Mouse (Mus musculus): ENCODE data around the gene Srpr.

The Srpr gene

DNA sequence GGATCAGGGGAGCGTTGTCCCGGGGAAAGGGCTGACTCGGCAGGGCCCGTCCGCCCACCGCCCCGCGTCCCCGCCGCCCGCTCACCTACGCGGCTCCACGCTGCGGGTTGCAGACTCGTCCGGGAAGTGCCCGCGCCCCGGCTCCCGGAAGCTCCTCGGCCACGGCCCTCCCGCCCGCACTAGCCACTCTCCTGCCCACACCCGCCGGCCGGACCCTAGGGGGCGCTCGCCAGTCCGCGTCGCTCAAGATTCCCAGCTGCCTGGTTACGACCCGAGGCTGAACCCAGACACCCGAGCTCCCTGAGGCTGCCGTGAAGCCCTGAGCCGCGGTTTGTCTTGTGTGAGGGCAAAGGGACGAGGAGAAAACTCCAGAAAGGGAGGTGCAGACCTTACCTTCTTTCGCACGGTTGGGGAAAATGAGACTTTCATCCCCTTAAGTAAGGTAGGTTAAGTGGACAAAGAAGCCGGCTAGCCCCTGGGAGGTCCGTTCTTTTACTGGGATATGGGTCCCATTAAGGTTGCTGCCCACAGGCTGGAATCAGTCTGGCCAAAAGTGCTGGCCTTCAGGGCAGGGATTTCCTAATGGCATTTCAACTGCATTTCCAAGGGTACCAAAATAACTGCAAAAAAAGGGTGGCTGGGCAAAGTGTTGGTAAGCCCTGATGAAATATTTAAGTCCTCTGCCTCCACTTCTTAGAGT lies at the start of gene Srpr, which contains the start of gene Tirap:
Gene Srpr, plus strand, starts transcription at position 404 of the 700 bp plus-strand sequence.
Gene Tirap, minus strand, starts transcription at position 520 of the 700 bp plus-strand sequence.
- peak; percentile 80 to 84 for DNase-seq

DNA sequence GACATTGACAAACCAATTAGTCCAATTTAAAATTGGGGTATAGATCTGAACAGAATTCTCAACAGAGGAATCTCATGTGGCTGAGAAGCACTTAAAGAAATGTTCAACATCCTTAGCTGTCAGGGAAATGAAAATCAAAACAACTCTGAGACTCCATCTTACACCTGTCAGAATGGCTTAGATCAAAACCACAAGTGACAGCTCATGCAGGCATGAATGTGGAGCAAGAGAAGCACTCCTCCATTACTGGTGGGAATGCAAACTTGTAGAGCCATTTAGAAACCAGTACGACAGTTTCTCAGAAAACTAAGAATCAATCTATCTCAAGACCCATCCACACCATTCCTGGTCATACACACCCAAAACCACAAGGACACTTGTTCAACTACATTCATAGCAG lies 47.1 kb upstream of the Srpr start:
- no peak for DNase-seq

DNA sequence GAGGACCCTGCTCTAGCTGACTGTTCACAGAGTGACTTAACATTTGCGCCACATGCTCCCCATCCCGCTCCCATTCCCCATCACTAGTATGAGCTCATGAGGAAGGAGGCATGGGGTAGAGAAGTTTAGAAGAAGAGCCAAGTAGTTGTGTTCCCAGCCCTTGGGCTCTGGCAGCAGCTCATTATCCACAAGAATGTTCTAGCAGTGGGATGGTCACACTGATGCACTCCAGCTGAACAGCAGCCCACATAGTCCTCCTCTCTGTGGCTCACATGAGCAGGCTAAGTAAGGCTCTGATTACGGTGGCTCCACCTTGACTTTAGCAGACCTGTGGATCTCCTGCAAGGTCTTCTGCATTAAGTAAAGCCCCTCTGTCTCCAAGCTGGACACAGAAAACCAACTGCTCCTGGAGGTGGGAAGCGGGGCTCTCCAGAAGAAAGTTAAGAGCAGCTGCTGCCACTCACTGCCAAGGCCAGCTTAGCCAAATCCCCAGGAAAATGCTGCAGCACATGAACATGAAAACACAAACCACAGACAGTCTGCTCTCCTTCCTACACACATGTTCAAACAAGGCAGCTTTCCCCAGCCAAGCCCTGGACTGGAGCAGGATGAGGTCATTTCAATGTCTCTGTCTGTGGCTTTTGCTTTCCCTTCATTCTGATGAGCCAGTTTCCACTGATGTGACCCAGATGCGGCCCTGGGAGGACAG lies 43.8 kb upstream of the Srpr start:
- no peak for DNase-seq

DNA sequence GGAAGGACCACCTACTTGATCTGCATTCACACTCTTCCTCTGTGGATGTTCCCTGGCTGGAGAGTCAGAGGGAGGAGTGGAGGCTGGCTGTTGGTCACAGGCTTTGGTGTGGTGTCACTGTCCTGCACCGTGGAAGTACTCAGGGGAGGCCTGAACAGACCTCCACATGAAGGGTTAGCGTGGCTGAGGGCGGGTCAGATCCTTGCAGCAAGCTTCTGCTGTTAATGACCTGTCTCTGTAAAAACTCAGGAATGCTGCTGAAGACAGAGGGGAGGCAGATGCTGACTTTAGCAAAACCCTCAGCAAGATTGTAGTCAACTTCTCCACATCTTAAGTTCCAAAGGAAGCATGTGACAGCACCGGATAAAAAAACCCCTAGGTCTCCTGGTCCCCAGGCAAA lies 43.1 kb upstream of the Srpr start:
- no peak for DNase-seq

DNA sequence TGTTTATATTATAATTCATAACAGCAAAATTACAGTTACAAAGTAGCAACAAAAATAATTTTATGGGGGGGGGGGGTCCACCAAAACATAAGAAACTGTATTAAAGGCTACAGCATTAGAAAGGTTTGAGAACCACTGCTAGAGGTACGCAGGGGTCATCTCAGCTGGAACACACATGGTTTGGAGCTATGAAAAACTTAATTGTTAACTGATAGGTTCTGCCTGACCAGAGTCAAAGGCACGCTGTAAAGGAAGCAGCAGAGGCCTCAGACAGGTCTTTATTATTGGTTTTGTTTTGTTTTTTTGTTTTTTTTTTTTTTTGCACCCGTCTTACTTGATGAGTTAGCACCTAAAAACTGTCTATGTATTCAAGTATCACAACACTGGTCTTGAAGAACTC lies 41.5 kb upstream of the Srpr start:
- DNase-seq, result no peak

DNA sequence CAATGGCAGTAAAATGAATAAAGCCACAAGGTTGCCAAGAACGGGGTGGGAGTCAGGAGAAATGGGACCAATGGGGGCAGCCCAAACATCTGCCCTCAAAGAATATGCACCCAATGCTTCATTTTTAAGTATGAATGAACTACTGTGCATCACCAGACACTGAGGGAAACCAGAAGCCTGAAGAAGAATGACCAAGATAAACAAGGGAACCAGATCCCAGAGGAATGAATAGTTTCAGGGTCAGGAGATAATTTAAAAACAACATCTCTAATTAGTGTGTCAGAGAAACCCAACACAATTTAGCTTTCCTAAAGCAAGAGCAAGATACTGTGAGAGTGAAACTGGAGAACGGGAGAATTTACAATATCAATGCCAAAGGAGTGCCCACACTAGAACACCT lies 39.3 kb upstream of the Srpr start:
- DNase-seq, result no peak

DNA sequence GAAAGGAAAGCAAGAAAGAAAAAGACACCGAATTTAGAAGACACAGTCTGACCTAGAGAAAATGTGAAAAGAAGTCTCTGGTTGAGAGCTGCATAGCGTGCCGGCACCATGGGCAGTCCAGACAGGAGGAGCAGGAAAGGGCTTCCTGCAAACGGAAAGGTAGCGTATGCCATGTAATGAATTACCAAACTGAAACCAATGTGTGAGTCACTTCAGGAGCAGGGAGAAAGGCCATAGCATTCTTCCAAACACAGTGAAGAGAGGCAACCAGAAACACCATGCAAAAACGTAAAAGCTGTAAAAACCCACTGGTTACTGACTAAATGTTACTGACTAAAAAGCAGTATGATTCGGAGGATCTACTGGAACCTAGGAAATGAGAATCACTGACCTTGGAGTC lies 38.3 kb upstream of the Srpr start:
- no peak for DNase-seq

DNA sequence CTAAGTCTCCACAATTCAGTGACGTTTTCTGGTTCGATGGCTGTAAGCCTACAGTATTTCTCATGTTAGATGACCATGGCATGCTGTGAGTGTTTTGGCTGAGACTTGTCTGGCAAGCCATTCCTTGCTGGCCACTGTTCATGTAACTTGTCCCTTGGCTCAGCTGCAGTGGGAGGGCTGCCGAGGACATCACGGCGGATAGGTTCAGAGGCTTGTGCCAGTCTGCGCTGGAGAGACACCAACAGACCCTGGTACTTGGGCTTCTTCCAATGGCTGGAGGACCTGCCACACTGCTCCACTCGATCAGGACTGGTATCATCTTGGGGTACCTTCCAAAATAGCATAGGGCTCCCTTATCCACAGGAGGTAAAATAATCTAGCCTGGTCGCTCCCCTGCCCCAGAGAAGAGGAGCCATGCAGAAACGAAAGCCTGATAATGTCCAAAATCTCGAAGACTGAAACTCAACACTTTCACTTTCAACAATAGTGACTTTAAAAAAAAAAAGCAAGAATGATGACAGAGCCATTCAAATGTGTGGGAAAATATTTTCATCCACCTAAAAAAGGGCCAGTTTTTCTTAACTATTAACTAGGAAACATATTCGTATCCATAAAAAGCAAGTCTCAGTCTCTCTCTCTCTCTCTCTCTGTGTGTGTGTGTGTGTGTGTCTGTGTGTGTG lies 36.8 kb upstream of the Srpr start:
- DNase-seq, result no peak

DNA sequence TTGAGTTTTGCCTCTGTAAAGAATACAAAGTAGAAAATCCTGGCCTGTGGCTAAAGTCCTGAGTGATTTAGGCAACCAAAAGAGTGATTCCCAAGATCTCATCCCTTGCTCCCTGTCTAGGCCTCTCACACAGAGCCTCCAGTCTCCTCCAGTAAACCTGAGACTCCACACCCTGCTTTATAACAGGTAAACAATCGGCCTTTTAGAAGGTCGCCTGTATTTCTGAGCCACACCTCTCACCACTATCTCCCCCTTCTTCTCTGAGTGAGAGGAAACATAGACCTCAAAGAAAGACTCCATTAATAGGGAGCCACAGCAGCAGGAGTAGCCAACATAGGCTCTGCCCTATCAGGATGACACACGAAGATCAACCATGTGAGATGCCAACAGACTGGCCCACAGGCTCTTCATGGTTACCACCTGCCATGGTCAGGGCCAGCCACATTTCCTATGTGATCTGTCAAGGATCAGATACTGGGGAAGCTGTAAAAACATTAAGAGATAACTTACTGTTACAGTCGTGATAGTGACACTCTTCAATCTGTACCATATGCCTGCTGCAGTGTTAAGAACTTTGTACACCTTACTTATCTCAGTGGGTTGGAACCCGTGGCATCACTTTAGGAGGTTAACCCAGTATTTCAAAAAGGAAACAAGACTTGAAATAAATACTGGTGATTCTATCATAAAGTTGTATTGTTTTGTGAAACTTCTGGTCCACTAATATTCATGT lies 35.7 kb upstream of the Srpr start:
- DNase-seq, result no peak

DNA sequence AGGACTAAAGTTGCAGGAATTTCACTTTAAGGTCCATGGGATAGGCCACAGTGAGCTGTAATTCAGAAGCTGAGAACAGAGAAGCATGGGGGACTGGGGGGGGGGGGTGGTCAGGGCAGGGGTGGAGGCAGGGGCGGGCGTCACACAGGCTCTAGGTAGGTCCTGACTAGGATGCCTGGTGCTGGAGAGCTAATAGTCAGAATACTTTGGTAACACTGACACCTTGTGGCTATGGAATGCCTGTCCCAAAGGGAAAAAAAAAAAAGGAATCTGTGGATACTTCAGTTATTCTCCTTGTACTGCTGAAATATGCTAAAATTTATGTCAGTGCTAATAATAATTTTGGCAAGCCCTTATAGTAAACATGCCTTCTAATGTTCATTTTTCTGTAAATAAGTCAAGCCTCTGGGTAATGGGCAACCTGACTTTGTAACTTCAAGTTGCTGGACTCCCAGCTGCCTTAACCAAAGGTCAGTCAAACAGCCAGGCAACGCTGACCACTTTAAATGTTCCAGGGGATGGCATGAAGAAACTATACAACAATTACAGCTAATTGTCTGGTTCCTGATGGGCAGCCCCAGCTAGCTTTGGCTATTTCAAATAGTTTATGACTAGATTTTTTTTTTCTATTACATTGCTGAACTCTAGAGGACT lies 33.7 kb upstream of the Srpr start:
- DNase-seq, result no peak

DNA sequence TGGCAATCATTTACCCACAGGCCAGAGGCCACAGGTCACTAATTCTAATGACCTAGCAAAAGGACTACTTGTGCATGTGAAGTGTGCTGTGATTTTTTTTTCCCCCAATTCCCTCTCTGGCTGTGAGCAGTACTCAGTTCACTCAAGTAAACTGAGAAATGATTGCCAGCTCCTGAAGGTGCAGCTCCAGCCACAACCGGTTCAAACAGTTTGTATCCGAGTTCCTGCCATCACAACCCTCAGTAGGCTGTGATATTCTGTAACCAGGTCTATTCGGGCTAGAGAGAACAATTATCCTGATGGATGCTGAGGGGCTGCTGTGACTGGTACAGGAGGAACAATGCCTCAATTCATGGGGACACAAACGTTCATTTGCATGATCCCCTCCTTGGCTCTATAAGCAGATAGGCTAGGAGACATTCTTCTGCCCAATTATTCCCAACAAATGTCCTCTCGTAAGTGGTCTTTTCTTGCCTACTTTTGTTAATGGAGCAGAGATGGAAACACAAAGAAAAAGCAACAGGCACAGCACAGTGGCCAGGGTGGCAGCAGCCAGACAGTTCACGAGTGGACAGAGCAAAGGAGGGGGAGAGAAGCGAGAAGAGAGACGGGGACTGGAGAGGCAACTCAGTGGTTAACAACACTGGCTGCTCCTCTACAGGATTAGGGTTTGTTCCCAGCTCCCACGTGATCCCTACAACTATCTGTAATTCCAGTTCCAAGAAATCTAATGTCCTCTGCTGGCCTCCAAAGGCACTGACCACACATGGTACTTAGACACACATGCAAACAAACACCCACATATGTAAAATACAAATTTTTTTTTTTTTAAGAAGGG lies 33.0 kb upstream of the Srpr start:
- no peak for DNase-seq

DNA sequence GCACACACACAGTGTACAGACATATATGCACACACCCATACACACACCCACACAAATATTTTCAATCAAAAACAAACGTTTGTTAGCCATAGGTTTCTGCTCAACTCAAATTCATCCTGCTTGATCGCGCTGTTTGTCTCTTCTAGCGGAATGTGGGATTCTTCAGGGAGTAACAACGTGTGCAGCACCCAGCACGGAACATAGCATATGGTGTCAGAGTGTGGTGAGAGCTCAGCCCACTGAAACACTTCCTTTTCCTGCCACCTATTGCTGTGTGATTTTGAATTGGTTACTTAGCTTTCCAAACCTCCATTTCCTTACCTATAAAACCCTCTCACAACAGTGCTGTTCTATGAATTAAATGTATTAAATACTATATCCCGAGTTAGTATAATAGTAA lies 29.9 kb upstream of the Srpr start:
- DNase-seq, result no peak

DNA sequence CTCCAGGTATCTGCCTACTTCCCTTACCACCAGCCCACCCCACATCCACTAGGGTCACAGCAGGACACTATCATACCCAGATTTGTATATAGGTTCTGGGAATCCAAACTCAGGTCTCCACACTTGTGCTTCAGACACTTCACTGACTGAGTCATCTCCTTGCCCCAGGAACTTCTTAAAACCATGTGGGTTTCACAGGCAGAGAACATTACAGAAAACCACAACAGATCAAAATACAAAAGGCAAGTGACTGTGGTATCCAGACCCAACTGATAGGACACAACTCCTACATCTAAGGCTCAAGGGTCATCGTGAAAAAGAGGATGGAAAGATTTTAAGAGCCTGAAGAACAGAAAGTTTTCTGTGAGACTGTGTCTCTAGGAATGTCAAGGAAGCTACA lies 26.6 kb upstream of the Srpr start:
- no peak for DNase-seq

DNA sequence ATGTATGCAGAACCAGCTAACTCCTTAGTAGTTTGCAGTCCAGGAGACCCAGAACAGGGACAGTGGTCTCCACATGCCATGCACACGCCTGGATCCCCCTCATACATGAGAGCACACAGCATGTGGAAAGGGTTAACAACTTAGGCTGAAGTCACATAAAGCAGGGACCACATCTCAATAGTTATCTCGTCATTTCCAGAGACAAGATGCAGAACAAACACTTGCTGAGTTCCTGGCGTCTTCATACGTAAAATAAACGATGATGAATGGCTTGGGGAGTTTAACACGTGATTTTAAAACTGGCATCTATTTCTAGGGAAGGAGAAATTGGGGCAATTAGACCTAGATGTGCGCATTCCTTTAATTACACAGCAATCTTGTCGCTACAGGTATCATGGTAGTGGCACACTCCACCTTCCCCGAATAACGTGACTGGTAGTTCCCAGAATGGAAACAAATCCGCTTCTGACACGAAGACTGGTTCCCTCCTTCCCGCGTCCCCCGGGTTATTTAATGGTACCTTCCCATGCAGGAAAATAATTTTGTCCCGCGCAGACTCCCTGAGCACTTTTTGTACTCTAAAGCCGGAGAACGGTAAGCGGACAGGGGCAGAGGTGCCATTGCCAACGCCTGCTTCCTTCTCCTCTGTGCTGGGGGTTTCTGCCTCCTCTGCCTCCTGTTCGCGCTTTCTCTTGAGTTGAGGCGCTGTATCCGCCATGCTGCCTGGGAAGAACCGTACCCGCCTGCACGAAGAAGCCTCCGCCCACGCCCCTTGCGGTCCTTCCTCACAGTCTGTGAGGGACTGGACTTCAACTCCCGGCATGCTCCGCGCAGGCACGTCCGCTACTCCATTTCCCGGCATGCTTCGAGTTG lies 24.5 kb upstream of the Srpr start, which contains the start of gene Dcps:
Gene Dcps, minus strand, starts transcription at position 811 of the 873 bp plus-strand sequence.
- peak; percentile 94 to 97 for DNase-seq

DNA sequence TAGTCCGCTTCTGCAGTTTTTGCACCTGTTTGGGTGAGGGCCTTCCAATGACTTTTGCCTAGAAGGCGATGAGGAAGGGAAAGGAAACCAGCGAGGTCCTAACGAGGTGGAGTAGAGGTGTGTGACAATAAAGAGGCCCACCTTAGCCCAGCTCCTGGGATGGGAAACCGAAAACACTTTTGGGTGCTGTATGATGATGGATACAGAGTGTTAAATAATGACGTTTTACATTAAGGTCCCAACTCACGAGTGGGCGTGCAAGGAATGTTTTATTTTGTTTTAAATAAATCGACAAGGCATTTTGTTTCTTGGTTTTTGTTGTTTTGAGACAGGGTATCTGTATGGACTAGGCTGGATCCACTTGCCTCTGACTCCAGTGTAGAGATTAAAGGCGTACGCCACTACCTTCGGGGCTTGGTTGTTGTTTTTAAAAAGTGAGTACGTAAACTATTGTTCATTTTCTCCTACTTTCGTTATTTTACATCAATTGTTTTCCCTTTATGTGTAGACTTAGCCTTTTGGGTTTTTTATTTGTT lies 23.8 kb upstream of the Srpr start:
- DNase-seq, result no peak

DNA sequence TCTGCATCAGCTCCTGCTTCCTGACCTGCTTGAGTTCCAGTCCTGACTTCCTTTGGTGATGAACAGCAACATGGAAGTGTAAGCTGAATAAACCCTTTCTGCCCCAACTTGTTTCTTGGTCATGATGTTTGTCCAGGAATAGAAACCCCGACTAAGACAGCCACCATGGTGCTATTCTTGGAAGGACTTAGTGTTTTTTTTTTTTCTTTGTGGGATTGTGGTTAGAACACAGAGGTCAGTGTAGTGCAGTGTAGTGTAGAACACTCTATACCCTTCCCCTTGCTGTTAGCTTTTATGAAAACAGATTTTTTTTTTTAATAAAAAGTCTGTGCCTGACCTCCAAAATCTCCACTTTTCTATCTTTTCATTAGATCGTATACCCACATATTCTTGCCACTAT lies 17.1 kb upstream of the Srpr start:
- no peak for DNase-seq

DNA sequence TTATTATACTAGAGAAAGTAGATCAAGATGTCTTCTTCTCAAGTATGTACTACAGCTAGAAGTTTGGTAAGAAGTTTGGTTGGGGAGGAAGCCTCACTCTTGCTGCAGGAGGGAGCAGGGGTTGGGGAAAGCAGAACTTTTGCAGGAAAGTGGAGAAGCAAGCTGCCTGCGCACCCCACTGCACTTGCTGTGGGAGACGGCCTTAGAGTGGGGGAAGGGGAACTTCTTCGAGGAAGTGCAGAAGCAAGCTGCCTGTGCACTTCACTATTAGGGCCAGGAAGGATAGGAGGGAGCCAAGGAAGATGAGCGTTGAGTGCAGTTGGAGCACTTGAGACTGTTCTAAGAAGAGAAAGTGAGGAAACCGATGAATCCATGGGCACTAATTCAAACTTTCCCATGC lies 16.6 kb upstream of the Srpr start:
- DNase-seq, result no peak

DNA sequence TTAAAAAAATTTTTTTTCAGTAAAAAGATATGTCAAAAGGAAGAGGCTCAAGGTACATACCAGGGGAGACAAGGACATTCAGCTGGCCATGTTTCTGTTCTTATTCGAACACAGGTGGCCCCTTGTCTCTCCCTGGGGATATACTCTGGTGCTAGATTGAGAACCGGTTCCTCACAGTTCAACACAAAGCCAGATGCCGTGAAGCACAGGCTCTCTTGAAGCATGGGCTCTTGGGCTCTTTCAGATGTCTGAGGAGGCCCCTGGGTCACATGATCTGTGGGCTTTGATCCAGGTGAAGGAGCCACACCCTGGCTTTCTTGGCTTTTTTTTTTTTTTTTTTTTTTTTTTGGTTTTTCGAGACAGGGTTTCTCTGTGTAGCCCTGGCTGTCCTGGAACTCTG lies 13.5 kb upstream of the Srpr start:
- no peak for DNase-seq

DNA sequence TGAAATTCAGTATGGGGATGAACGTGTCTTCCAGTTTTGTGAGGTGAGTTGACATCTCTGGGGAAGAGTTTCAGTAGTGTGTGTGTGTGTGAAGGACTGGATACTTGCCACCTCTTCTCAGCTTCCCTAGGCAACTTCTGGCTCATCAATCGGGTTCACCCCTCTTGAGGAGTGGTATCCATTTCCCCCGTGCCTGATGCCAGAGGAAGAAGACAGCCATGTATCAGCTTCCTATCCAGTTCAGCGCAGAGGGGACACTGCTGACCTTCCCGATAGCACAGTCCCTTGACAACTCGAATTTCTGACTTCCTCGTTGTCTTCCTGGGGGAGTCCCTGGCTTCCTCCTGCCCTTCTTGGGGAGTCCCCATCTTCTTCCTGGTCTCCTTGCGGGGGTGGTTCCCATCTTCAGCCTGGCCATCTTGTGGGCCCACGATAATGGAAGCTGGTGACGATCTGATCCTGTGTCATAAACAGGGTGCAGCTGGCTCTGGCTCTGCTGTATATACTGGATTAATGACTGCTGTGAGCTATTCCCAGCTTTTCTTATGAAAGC lies 12.5 kb upstream of the Srpr start:
- no peak for DNase-seq

DNA sequence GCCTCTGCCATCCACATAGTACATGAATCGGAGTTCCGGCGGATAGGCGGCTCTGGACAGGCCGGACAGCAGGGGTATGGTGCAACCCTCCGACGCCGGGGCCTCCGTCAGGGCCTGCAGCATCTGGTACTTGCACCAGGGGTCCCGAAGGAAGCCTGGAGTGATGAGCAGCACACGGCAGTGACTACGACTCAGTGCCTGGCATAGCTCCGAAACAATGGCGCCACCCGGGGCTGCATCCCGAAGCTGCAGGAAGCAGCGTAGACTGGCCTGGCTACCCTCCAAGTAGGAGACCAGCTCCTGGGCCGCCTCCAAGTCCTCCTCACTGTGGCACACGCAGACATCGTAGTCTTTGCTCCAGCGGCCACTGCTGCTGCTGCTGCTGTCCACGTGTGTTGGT lies 11.3 kb upstream of the Srpr start:
- DNase-seq, result no peak
